ENCODE assay signal across 8 mouse cellular contexts in genomic region chr3:103130236-103130751, GRCm38 (mm10). TPM values are rescaled to one million over a fixed set of nuclear protein-coding genes. Genes with fewer than 3 reads are reported as not detected.
A peak's percentile ranks its signal among the peaks of the same experiment; 100 is the strongest.
DNase-seq lines count a peak whose midpoint lies in the region.

No protein-coding gene starts in this region.

- H3K27me3 ChIP-seq in embryonic facial prominence, embryonic 10.5 days (replicated peaks; ENCODE audit: low read depth, poor library complexity, severe bottlenecking) = no peaks in the 10 kb centered on the region

- no peak overlapping the region for H3K4me3 ChIP-seq in embryonic facial prominence, embryonic 10.5 days

- no peaks in the 10 kb centered on the region for H3K36me3 ChIP-seq in embryonic facial prominence, embryonic 10.5 days (replicated peaks)

- H3K4me1 ChIP-seq in embryonic facial prominence, embryonic 10.5 days = peaks cover 19% of the 10 kb centered on the region

- H3K9me3 ChIP-seq in embryonic facial prominence, embryonic 10.5 days = no peaks in the 10 kb centered on the region

- intact Hi-C loops in gastrocnemius, postnatal 14 days (cut with DNase I; ENCODE audit: low total_unique reads) = no loop called here

- peak; percentile 49 for DNase-seq in spleen, adult 12 weeks (ENCODE audit: low spot score)
- DNase-seq in spleen, adult 18-20 months = no peak
- DNase-seq in embryonic facial prominence, embryonic 10.5 days (ENCODE audit: low spot score) = peak; percentile 11
- peak; percentile 15 for DNase-seq in heart, postnatal 4 days
- peak; percentile 10 to 13 for DNase-seq in layer of hippocampus, adult 8-10 months (ENCODE audit: low spot score in 2 of 2)
- DNase-seq in lung, postnatal 4 days = peak; percentile 43 to 54
- DNase-seq in spleen, postnatal 4 days (ENCODE audit: low spot score in 2 of 2) = peak; percentile 46 to 74
- DNase-seq in gastrocnemius, postnatal 14 days = no peak

- H3K27ac ChIP-seq in embryonic facial prominence, embryonic 10.5 days (replicated peaks) = no peak overlapping the region

- 52% methylated on average over 6 of the region's 6 CpGs for WGBS in embryonic facial prominence, embryonic 10.5 days

RNA-seq across cellular contexts. Expression of gene Dennd2c, which starts 27.9 kb away (rescaled TPM):
- polyA plus RNA-seq in embryonic facial prominence, embryonic 10.5 days (2016; fragmentation: Nextera tagmentation; extraction: Ambion mirVana) = 2.1 and 3.4 TPM in 2 replicates
- total RNA-seq in heart, postnatal 4 days (2021) = 1 to 10 TPM; 3.6 to 4.3 TPM
- total RNA-seq in layer of hippocampus, adult 8-10 months (2022) = 1 to 10 TPM in 2 of 4 experiments, under 1 TPM in 2; 0.39 to 1.1 (median 0.75) TPM
- 1 to 10 TPM; 2.9 to 4.7 TPM for total RNA-seq in gastrocnemius, postnatal 14 days (2021)

RNA-seq across cellular contexts. Expression of gene Bcas2, which starts 41.2 kb away (rescaled TPM):
- 230 and 243 TPM in 2 replicates for polyA plus RNA-seq in embryonic facial prominence, embryonic 10.5 days (2016; fragmentation: Nextera tagmentation; extraction: Ambion mirVana)
- total RNA-seq in heart, postnatal 4 days (2021) = 10 to 100 TPM; 62.0 to 67.9 TPM
- total RNA-seq in layer of hippocampus, adult 8-10 months (2022) = 10 to 100 TPM; 67.1 to 70.8 (median 67.8) TPM
- 10 to 100 TPM; 40.3 to 47.4 TPM for total RNA-seq in gastrocnemius, postnatal 14 days (2021)

RNA-seq across cellular contexts. Expression of gene Ampd1, which starts 56.5 kb away (rescaled TPM):
- not detected in 2 replicates for polyA plus RNA-seq in embryonic facial prominence, embryonic 10.5 days (2016; fragmentation: Nextera tagmentation; extraction: Ambion mirVana)
- total RNA-seq in heart, postnatal 4 days (2021) = under 1 TPM; 0.25 to 0.43 TPM
- not detected for total RNA-seq in layer of hippocampus, adult 8-10 months (2022)
- total RNA-seq in gastrocnemius, postnatal 14 days (2021) = 100 to 1,000 TPM; 685 to 695 TPM

Comparison
In these comparisons a context has a peak if more than half of its experiments do, and no peak if none do; other contexts are left out.
1. DNase-seq: peak in spleen, adult 12 weeks (single experiment), embryonic facial prominence, embryonic 10.5 days (single experiment), heart, postnatal 4 days (single experiment), layer of hippocampus, adult 8-10 months (2 of 2), lung, postnatal 4 days (2 of 2) and spleen, postnatal 4 days (2 of 2); none in spleen, adult 18-20 months (0 of 2) and gastrocnemius, postnatal 14 days (single experiment).
2. RNA of gene Ampd1, which starts 56.5 kb away (total RNA-seq): 685 to 695 TPM in gastrocnemius, postnatal 14 days; 0.25 to 0.43 TPM in heart, postnatal 4 days and not detected in layer of hippocampus, adult 8-10 months; every median in the first group is over 100 times any median in the second.